Mouse (Mus musculus) midbrain, embryonic 16.5 days (tissue): ENCODE results near the gene Osbp. TPM values are rescaled to one million over a fixed set of nuclear protein-coding genes. Genes with fewer than 3 reads are reported as not detected.

Source experiments
- microRNA-seq: library from miRNA; unstranded; fragments of <30 nt; microRNA quantifications from one replicate; pipeline ENCODE4, GENCODE M21; 2017
- polyA plus RNA-seq: library from polyadenylated mRNA; unstranded; fragments of >200 nt; fragmentation: Nextera tagmentation; extraction: Ambion mirVana; gene quantifications from 2 replicates; pipeline ENCODE4 v1.2.1, GENCODE M21; 2015

The Osbp gene
- polyA plus RNA-seq, 1 experiment from 2014 or later = 3.6 TPM

Small RNAs within 50 kb of the gene (microRNA-seq; reads per million reads assigned to microRNA genes)
- 10.0 reads per million, percentile 31 among the genes with 10 or more reads in this experiment for gene Mir6994

Other genes with a start within 250 kb of the Osbp start
- not detected in 2 replicates for gene Gif, start 218.4 kb upstream of the Osbp start, polyA plus RNA-seq
- 45.7 and 46.3 TPM in 2 replicates for gene Mrpl16, start 195.6 kb upstream of the Osbp start, polyA plus RNA-seq
- 35.9 and 40.2 TPM in 2 replicates for gene Stx3, start 146.5 kb upstream of the Osbp start, polyA plus RNA-seq
- 0.21 and 0.38 TPM in 2 replicates for gene Olfr1417, start 126.7 kb upstream of the Osbp start, polyA plus RNA-seq
- gene Olfr1418, start 104.9 kb upstream of the Osbp start, polyA plus RNA-seq = not detected in 2 replicates
- gene Olfr1419, start 90.8 kb upstream of the Osbp start, polyA plus RNA-seq = not detected in 2 replicates
- gene Olfr1420, start 79.4 kb upstream of the Osbp start, polyA plus RNA-seq = 0.06 and 0.14 TPM in 2 replicates
- 15.8 and 18.5 TPM in 2 replicates for gene Patl1, start 53.5 kb upstream of the Osbp start, polyA plus RNA-seq
- not detected in 2 replicates for gene Olfr1423, start 75.4 kb downstream of the Osbp start, polyA plus RNA-seq
- not detected in 2 replicates for gene Olfr1424, start 96.7 kb downstream of the Osbp start, polyA plus RNA-seq
- not detected in 2 replicates for gene Olfr1425, start 111.8 kb downstream of the Osbp start, polyA plus RNA-seq
- not detected in 2 replicates for gene Olfr1426, start 126.1 kb downstream of the Osbp start, polyA plus RNA-seq
- gene Olfr1427, start 137.4 kb downstream of the Osbp start, polyA plus RNA-seq = not detected in 2 replicates
- not detected in 2 replicates for gene Olfr1428, start 150.0 kb downstream of the Osbp start, polyA plus RNA-seq
- gene Olfr76, start 157.3 kb downstream of the Osbp start, polyA plus RNA-seq = not detected in 2 replicates
- not detected in 2 replicates for gene Olfr1555-ps1, start 204.2 kb downstream of the Osbp start, polyA plus RNA-seq
- gene Olfr1431, start 234.7 kb downstream of the Osbp start, polyA plus RNA-seq = 0.08 TPM in 1 of 2 replicates, not detected in the other